Mouse (Mus musculus): ENCODE results near the gene Tmem69. TPM values are rescaled to one million over a fixed set of nuclear protein-coding genes. Genes with fewer than 3 reads are reported as not detected.

Tmem69 gene
- polyA plus RNA-seq (2012; rRNA removed) (6.3 and 8.3 TPM in 2 replicates), polyA plus RNA-seq (2014; fragmentation: Nextera tagmentation; extraction: Ambion mirVana) (29.1 and 30.4 TPM in 2 replicates)

- no peaks in the 10 kb centered on the region for H3K9me3 ChIP-seq (ENCODE audit: control insufficient read depth, low read length)
- H3K27ac ChIP-seq, result peak within 1 kb of the TSS; percentile 95
- TF ChIP-seq CTCF (IDR thresholded peaks at IDR 0.05; ENCODE audit: low read depth) (no peak), EP300 (IDR thresholded peaks at IDR 0.05; ENCODE audit: low read depth) (no peak)
- peaks cover 8 to 10% of the 10 kb centered on the region in 2 experiments for H3K4me1 ChIP-seq (replicated peaks; ENCODE audit: control insufficient read depth in 2 of 2, insufficient read depth in 2 of 2, low read length in 1 of 2)
- peak within 1 kb of the TSS; percentile 95 for H3K9ac ChIP-seq (replicated peaks)
- ATAC-seq (ENCODE audit: insufficient read depth) (no peak), DNase-seq (ENCODE audit: low read depth in 3 of 3, low spot score in 3 of 3) (peak; percentile 73 to 77 (median 74))
- H3K36me3 ChIP-seq (replicated peaks; ENCODE audit: control insufficient read depth, insufficient read depth, low read depth), result peaks cover 15% of the 10 kb centered on the region
- WGBS (ENCODE audit: insufficient replicate concordance), result 2% methylated on average over 23 of the region's 23 CpGs
- peak within 1 kb of the TSS; percentile 65 to 97 for H3K4me3 ChIP-seq (ENCODE audit: insufficient read depth in 1 of 2, low read depth in 2 of 2, low read length in 2 of 2)
- no peaks in the 10 kb centered on the region for H3K27me3 ChIP-seq (ENCODE audit: control insufficient read depth, insufficient read depth, low read length)
- H3K4me2 ChIP-seq (ENCODE audit: low read depth), result peak within 1 kb of the TSS; percentile 99
These were observed at the start of gene Tmem69 for GRCm38 (mm10) chr4:116555413-116556300. Gene Tmem69 (minus strand): TSS chr4:116555936.

GRCm38 (mm10) chr4:116596978-116597881 lies 41.5 kb upstream of the Tmem69 start:
- Histone ChIP-seq H3K4me1 (replicated peaks; ENCODE audit: control insufficient read depth in 2 of 2, insufficient read depth in 2 of 2, low read length in 1 of 2) (peaks cover 7% of the 10 kb centered on the region in 2 experiments), H3K27me3 (ENCODE audit: control insufficient read depth, insufficient read depth, low read length) (no peaks in the 10 kb centered on the region), H3K27ac (peak overlapping the region; percentile 24), H3K9ac (replicated peaks) (peak overlapping the region; percentile 73), H3K9me3 (ENCODE audit: control insufficient read depth, low read length) (no peaks in the 10 kb centered on the region), H3K4me3 (ENCODE audit: insufficient read depth in 1 of 2, low read depth in 2 of 2, low read length in 2 of 2) (peak overlapping the region; percentile 76 to 91), H3K4me2 (ENCODE audit: low read depth) (peak overlapping the region; percentile 96), H3K36me3 (replicated peaks; ENCODE audit: control insufficient read depth, insufficient read depth, low read depth) (peaks cover 28% of the 10 kb centered on the region)
- ATAC-seq (ENCODE audit: insufficient read depth) (peak; percentile 95), DNase-seq (ENCODE audit: low read depth in 3 of 3, low spot score in 3 of 3) (peak; percentile 78 to 80 (median 79))
- under 1% methylated on average over 50 of the region's 50 CpGs for WGBS (ENCODE audit: insufficient replicate concordance)
- TF ChIP-seq CTCF (IDR thresholded peaks at IDR 0.05; ENCODE audit: low read depth) (peak; percentile 57), EP300 (IDR thresholded peaks at IDR 0.05; ENCODE audit: low read depth) (no peak)

- 41% methylated on average over 5 of the region's 5 CpGs for WGBS (ENCODE audit: insufficient replicate concordance)
- Histone ChIP-seq H3K4me1 (replicated peaks; ENCODE audit: control insufficient read depth in 2 of 2, insufficient read depth in 2 of 2, low read length in 1 of 2) (peaks cover 7% of the 10 kb centered on the region in 2 experiments), H3K4me2 (ENCODE audit: low read depth) (peak within 1 kb of the TSS; percentile 96), H3K27ac (peak within 1 kb of the TSS; percentile 24), H3K27me3 (ENCODE audit: control insufficient read depth, insufficient read depth, low read length) (no peaks in the 10 kb centered on the region), H3K4me3 (ENCODE audit: insufficient read depth in 1 of 2, low read depth in 2 of 2, low read length in 2 of 2) (peak within 1 kb of the TSS; percentile 76 to 91), H3K36me3 (replicated peaks; ENCODE audit: control insufficient read depth, insufficient read depth, low read depth) (peaks cover 28% of the 10 kb centered on the region), H3K9me3 (ENCODE audit: control insufficient read depth, low read length) (no peaks in the 10 kb centered on the region), H3K9ac (replicated peaks) (peak within 1 kb of the TSS; percentile 73)
- DNase-seq (ENCODE audit: low read depth in 3 of 3, low spot score in 3 of 3) (no peak), ATAC-seq (ENCODE audit: insufficient read depth) (no peak)
- no peak for TF ChIP-seq CTCF (IDR thresholded peaks at IDR 0.05; ENCODE audit: low read depth)
- no peak for TF ChIP-seq EP300 (IDR thresholded peaks at IDR 0.05; ENCODE audit: low read depth)
These were observed 40.6 kb upstream of the Tmem69 start, which contains the start of gene Ccdc17 for GRCm38 (mm10) chr4:116596379-116596778. Gene Ccdc17 (plus strand): TSS chr4:116596654.

GRCm38 (mm10) chr4:116595793-116596192 lies 40.1 kb upstream of the Tmem69 start:
- DNase-seq (ENCODE audit: low read depth in 3 of 3, low spot score in 3 of 3) (no peak), ATAC-seq (ENCODE audit: insufficient read depth) (no peak)
- WGBS (ENCODE audit: insufficient replicate concordance), result 75% methylated on average over 8 of the region's 8 CpGs
- TF ChIP-seq CTCF (IDR thresholded peaks at IDR 0.05; ENCODE audit: low read depth) (no peak), EP300 (IDR thresholded peaks at IDR 0.05; ENCODE audit: low read depth) (no peak)
- Histone ChIP-seq H3K27me3 (ENCODE audit: control insufficient read depth, insufficient read depth, low read length) (no peaks in the 10 kb centered on the region), H3K27ac (no peak overlapping the region), H3K9me3 (ENCODE audit: control insufficient read depth, low read length) (no peaks in the 10 kb centered on the region), H3K4me2 (ENCODE audit: low read depth) (no peak overlapping the region), H3K4me1 (replicated peaks; ENCODE audit: control insufficient read depth in 2 of 2, insufficient read depth in 2 of 2, low read length in 1 of 2) (peaks cover 7% of the 10 kb centered on the region in 2 experiments), H3K9ac (replicated peaks) (no peak overlapping the region), H3K36me3 (replicated peaks; ENCODE audit: control insufficient read depth, insufficient read depth, low read depth) (peaks cover 28% of the 10 kb centered on the region), H3K4me3 (ENCODE audit: insufficient read depth in 1 of 2, low read depth in 2 of 2, low read length in 2 of 2) (no peak overlapping the region)

Measured in liver, embryonic 14.5 days (tissue).